Mouse (Mus musculus) stomach, postnatal 0 days (tissue): ENCODE data around the gene Kif2a.
"Not testable (repeated sequence)": the region's sequence is repeated elsewhere in the genome, so short reads cannot be mapped to it uniquely, and the experiment has no call there.

Experiments
- CTCF ChIP-seq: IDR thresholded peaks from 2 replicates; pipeline ENCODE4 v1.5.1; 2016; ENCODE audit warnings: antibody characterized with exemption, low read depth, mild to moderate bottlenecking, moderate library complexity
- EP300 ChIP-seq: optimal IDR thresholded peaks from 2 replicates; pipeline ENCODE3; 2016; ENCODE audit warnings: antibody characterized with exemption

GRCm38 (mm10) chr13:106997557-106997956 is 24.4 kb downstream of the Kif2a start:
- not testable (repeated sequence) for TF ChIP-seq CTCF, EP300
